Mouse (Mus musculus) liver, adult 2 months (tissue): ENCODE data around the gene Zfp36l2.

ENCODE experiments used
- CTCF ChIP-seq: fragments of 200-500 bp; IDR thresholded peaks from 2 replicates; pipeline ENCODE4 v1.5.1; 2011; ENCODE audit warnings: low read depth, low read length, control low read depth
- POLR2A ChIP-seq: fragments of 200-500 bp; IDR thresholded peaks from 2 replicates; pipeline ENCODE4 v1.6.1; 2011; ENCODE audit warnings: low read length, control low read depth; ENCODE audit not compliant: insufficient read depth; ENCODE audit errors: extremely low read depth

DNA sequence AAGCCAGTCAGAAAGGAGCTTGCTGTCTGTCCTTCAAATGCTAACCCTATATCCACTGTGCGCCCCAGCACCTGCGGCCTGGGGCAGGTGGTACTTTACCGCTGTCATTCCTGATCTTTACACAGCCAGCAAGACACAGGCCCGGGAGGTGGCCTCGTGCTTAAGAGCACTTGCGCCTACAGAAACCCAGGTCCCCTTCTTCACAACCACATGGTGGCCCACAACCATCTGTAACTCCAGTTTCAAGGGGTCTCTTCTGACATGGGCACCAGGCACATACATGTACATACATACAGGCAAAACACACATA lies 32.8 kb downstream of the Zfp36l2 start:
- no peak for TF ChIP-seq CTCF
- no peak for TF ChIP-seq POLR2A
